ENCODE assay signal across 27 mouse cellular contexts in genomic region chr9:113085281-113085810, GRCm38 (mm10).
DNase-seq lines count a peak whose midpoint lies in the region; ATAC-seq and TF ChIP-seq lines count a peak whose summit lies in the region.
"Had no signal": no experiment of that assay in that cellular context is flagged by ENCODE, and none has a peak within 500 bp of the region (broad histone marks: within the 10 kb centered on the region; RNA-seq: fewer than 3 reads in every experiment).

No protein-coding gene starts in this region.

- H3K27ac ChIP-seq in kidney, embryonic 16.5 days (ENCODE audit: low read length): no peak overlapping the region
- peak overlapping the region; percentile 7 for H3K27ac ChIP-seq in left cerebral cortex, adult 2 months
- H3K27ac ChIP-seq in neural tube, embryonic 15.5 days (replicated peaks): 0 out of 2 replicates have a peak overlapping the region, but pooled peaks have one; percentile 30
- H3K27ac ChIP-seq: embryonic facial prominence, embryonic 12.5 days; embryonic facial prominence, embryonic 15.5 days; heart, embryonic 15.5 days; hindbrain, embryonic 10.5 days; hindbrain, embryonic 13.5 days had no signal

- H3K4me1 ChIP-seq in kidney, embryonic 16.5 days (ENCODE audit: insufficient read depth, low read length): no peaks in the 10 kb centered on the region
- 0 out of 2 replicates have a peak, but pooled peaks cover 8% of the 10 kb centered on the region for H3K4me1 ChIP-seq in neural tube, embryonic 15.5 days
- H3K4me1 ChIP-seq: embryonic facial prominence, embryonic 12.5 days; embryonic facial prominence, embryonic 15.5 days; heart, embryonic 12.5 days; heart, embryonic 15.5 days; hindbrain, embryonic 10.5 days; hindbrain, embryonic 13.5 days had no signal

- no peak for DNase-seq in kidney, postnatal 10 days
- no peak for DNase-seq in left cerebral cortex, adult 2 months (ENCODE audit: extremely low spot score in 1 of 2, low spot score in 2 of 2)
- DNase-seq in left cerebral cortex, postnatal 36 days (ENCODE audit: low spot score in 2 of 2): no peak
- peak; percentile 64 to 65 for DNase-seq in right cerebral cortex, postnatal 10 days (ENCODE audit: low spot score in 2 of 2)
- DNase-seq in right cerebral cortex, postnatal 36 days (ENCODE audit: low spot score in 2 of 2): no peak
- no peak for DNase-seq in Muller cell, postnatal 12 days (ENCODE audit: inconsistent ontology term)
- DNase-seq: adrenal gland, adult 8-10 months; adrenal gland, postnatal 25 days; cerebellum, adult 2 months; cerebellum, adult 9-11 months; cerebellum, postnatal 25 days; forebrain, postnatal 0 days; gastrocnemius, postnatal 25 days; heart, adult 18-20 months; heart, postnatal 10 days; heart, postnatal 36 days had no signal

- TF ChIP-seq CTCF in left cerebral cortex, adult 2 months (IDR thresholded peaks at IDR 0.05): no peak

- H3K36me3 ChIP-seq in kidney, embryonic 16.5 days (ENCODE audit: insufficient read depth, low read length): no peaks in the 10 kb centered on the region
- H3K36me3 ChIP-seq in neural tube, embryonic 15.5 days: no peaks in the 10 kb centered on the region
- H3K36me3 ChIP-seq: embryonic facial prominence, embryonic 12.5 days; embryonic facial prominence, embryonic 15.5 days; heart, embryonic 12.5 days; heart, embryonic 15.5 days; hindbrain, embryonic 10.5 days; hindbrain, embryonic 13.5 days had no signal

- intact Hi-C loops in left cerebral cortex, adult 2 months (cut with DNase I): loop anchor here (10.0 kb wide), 3 partner anchors 159 to 631 kb away; no protein-coding TSS in a partner anchor
- intact Hi-C loops in left cerebral cortex, postnatal 36 days (cut with DNase I): no loop called here

- H3K9me3 ChIP-seq in kidney, embryonic 16.5 days (ENCODE audit: low read length): no peaks in the 10 kb centered on the region
- no peaks in the 10 kb centered on the region for H3K9me3 ChIP-seq in neural tube, embryonic 15.5 days (replicated peaks)
- H3K9me3 ChIP-seq: embryonic facial prominence, embryonic 12.5 days; embryonic facial prominence, embryonic 15.5 days; heart, embryonic 12.5 days; heart, embryonic 15.5 days; hindbrain, embryonic 10.5 days; hindbrain, embryonic 13.5 days had no signal

- no peak overlapping the region for H3K9ac ChIP-seq in kidney, embryonic 16.5 days (replicated peaks; ENCODE audit: low read length)
- H3K9ac ChIP-seq in neural tube, embryonic 15.5 days (replicated peaks): no peak overlapping the region
- H3K9ac ChIP-seq: embryonic facial prominence, embryonic 12.5 days; embryonic facial prominence, embryonic 15.5 days; forebrain, postnatal 0 days; heart, embryonic 12.5 days; heart, embryonic 15.5 days; hindbrain, embryonic 13.5 days had no signal

- ATAC-seq in kidney, embryonic 16.5 days (ENCODE audit: low FRiP score, low TSS enrichment): peak; percentile 12; the same call in 1 of the 2 replicates
- ATAC-seq in neural tube, embryonic 15.5 days (ENCODE audit: low FRiP score): no peak
- ATAC-seq: activated CD4-positive, CD25-positive, alpha-beta regulatory T cell, adult 4 months; CD4-positive, CD25-positive, alpha-beta regulatory T cell, adult 4 months; forebrain, embryonic 14.5 days; forebrain, postnatal 0 days had no signal

- H3K4me2 ChIP-seq in kidney, embryonic 16.5 days (replicated peaks; ENCODE audit: low read depth, low read length): no peak overlapping the region
- no peak overlapping the region for H3K4me2 ChIP-seq in neural tube, embryonic 15.5 days
- H3K4me2 ChIP-seq: embryonic facial prominence, embryonic 12.5 days; embryonic facial prominence, embryonic 15.5 days; heart, embryonic 12.5 days; heart, embryonic 15.5 days; hindbrain, embryonic 13.5 days had no signal

- 48% methylated on average over 5 of the region's 5 CpGs for WGBS in kidney, embryonic 16.5 days
- 50% methylated on average over 5 of the region's 5 CpGs for WGBS in neural tube, embryonic 15.5 days

- H3K4me3 ChIP-seq in kidney, embryonic 16.5 days (ENCODE audit: low read length): no peak overlapping the region
- no peak overlapping the region for H3K4me3 ChIP-seq in left cerebral cortex, adult 2 months
- H3K4me3 ChIP-seq in neural tube, embryonic 15.5 days (replicated peaks): no peak overlapping the region
- H3K4me3 ChIP-seq: embryonic facial prominence, embryonic 12.5 days; embryonic facial prominence, embryonic 15.5 days; heart, embryonic 12.5 days; heart, embryonic 15.5 days; hindbrain, embryonic 10.5 days; hindbrain, embryonic 13.5 days had no signal

- H3K27me3 ChIP-seq in kidney, embryonic 16.5 days (ENCODE audit: insufficient read depth, low read length): no peaks in the 10 kb centered on the region
- H3K27me3 ChIP-seq in neural tube, embryonic 15.5 days (replicated peaks): no peaks in the 10 kb centered on the region
- H3K27me3 ChIP-seq: embryonic facial prominence, embryonic 12.5 days; embryonic facial prominence, embryonic 15.5 days; heart, embryonic 12.5 days; heart, embryonic 15.5 days; hindbrain, embryonic 13.5 days had no signal

Comparison
In these comparisons a context has a peak if more than half of its experiments do, and no peak if none do; other contexts are left out.
1. DNase-seq: peak in right cerebral cortex, postnatal 10 days (2 of 2); none in kidney, postnatal 10 days (single experiment), left cerebral cortex, adult 2 months (0 of 2), left cerebral cortex, postnatal 36 days (0 of 2), right cerebral cortex, postnatal 36 days (0 of 2) and Muller cell, postnatal 12 days (single experiment).